Mouse (Mus musculus): ENCODE results near the gene Zfp592.

Gene Zfp592

DNA sequence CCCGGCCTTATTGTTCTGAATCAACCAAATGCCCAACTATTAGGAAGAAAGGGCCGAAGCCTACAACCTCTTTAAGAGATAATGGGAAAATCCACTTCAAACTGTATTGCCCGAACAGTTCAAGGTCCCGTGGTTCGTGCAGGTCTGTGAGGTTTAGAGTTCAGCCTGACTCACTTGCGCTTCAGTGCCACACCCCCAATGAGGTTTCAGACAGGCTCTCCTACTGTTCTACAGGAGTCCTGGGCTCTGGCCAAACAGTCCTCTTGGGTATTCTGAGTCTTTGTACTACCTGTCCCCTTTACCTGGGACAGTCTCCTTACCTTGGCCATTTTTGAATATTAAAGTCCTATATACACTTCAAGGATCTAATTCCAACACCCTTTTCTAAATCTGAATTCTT lies 3.2 kb upstream of the Zfp592 start:
- TF ChIP-seq GATA4 (IDR thresholded peaks at IDR 0.05; ENCODE audit: insufficient replicate concordance, low read length) = no peak

DNA sequence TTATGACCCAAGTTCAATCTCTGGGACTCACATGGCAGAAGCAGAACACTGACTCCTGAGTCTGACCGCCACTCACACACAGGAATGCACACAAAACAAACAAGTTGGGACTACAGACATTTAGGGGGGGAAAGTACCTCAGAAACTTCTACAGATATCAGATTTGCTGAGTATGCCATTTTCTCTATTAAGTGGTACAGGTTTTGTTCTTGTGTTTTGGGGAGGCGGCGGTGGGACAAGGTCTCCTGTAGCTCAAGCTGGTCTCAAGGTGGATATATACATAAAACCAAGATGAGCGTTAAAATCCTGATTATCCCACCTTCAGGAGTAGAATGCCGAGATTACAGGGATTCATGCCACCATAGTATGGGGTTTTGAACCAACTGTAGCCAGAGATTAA lies 1.9 kb upstream of the Zfp592 start:
- no peak for TF ChIP-seq GATA4 (IDR thresholded peaks at IDR 0.05; ENCODE audit: insufficient replicate concordance, low read length)

DNA sequence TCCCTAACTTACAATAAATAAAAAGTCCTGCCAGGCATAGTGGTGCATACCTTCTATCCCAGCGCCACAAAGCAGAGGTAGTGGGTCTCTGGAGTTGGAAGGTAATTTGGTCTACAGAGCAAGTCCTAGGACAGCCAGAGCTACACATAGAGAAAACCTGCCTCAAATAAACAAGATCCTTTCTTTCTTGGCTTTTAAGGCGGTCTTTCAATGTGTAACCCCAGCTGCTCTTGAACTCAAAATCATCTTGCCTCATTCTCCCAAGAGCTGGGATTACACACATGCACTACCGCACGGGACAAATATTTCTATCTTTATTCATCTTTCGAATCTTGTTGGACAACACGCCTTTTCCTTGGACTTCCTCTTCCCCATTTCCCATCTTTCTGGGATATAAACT lies 1.4 kb upstream of the Zfp592 start:
- TF ChIP-seq GATA4 (IDR thresholded peaks at IDR 0.05; ENCODE audit: insufficient replicate concordance, low read length) = no peak

DNA sequence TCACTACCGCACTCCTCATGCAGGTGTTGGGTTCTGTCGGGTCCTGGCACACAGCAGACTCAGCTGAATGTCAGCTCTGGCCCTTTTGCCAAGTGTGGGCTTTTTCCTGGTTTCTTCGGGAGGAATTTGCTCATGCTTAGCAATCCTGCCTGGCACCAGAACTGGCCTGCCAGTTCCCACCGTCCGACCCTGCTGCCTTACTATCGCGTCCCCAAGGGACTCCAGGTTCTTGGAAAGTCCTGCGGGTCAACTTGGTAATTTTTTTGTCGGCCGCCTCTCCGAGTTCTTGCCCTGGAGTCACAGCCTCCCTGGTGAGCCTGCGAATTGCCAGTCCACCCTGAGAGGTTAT lies 876 bp upstream of the Zfp592 start:
- TF ChIP-seq GATA4 (IDR thresholded peaks at IDR 0.05; ENCODE audit: insufficient replicate concordance, low read length) = no peak

- TF ChIP-seq GATA4 (IDR thresholded peaks at IDR 0.05; ENCODE audit: insufficient replicate concordance, low read length) = no peak
Measured at GRCm38 (mm10) chr7:80993834-80994662, 567 bp downstream of the Zfp592 start.

- TF ChIP-seq GATA4 (IDR thresholded peaks at IDR 0.05; ENCODE audit: insufficient replicate concordance, low read length) = no peak
Measured at GRCm38 (mm10) chr7:80994663-80995005, 1.2 kb downstream of the Zfp592 start.

DNA sequence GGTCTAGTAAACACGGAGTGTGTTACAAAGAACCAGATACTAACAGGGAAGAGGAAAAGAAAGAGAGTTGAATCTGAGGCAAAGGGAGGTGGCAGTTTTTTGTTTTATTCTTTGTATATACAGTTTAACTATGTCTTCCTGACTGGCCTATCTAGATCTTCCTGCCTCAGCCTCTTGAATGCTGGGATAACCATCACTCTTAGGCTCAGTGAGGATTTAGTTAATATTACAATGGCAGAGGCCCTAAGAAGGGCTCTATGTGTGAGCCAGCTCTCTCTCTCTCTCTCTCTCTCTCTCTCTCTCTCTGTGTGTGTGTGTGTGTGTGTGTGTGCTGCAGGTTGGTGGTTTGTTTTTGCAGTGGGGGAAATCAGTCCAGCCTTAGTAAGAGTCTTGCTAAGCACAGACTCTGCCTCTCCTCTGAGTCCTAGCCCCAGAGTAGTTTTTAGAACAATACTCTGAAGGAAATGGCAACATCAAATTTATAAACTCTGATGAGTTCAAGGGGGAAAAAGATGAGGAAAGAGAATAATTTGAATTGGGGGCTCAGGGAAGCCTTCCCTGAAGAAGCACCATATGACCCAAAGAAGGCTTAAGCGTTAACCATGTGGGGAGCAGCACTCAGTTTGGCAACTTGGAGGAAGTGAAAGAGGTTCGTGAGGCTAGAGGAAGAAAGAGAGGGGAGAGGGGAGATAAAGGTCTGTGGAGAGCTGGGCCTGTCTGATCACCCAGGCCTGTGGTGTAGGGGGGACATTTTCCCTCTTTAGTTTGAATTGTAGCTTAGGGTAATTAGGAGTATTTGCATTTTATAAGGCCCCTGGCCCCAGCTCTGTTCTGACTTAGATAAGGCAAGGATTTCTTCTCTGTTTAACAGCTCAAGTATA lies 2.0 kb downstream of the Zfp592 start:
- no peak for TF ChIP-seq GATA4 (IDR thresholded peaks at IDR 0.05; ENCODE audit: insufficient replicate concordance, low read length)

DNA sequence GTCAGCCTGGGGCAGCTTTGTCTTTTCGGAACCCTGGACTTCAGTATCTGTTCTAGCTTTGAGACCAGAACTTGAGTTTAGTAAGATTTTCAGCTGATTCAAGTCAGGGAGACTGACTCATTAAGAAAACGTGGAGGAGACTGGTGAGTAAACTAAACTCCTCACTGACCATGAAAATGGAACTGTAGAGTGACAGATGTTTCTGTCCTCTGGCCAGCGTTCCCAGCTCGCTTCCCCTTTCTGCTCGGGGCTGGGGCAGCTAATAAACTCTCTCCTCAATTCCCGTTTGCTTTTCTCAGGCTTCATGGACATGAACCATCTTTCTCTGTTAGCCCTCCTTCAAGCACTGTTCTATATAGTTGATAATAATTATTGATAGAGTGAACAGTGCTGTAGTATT lies 4.3 kb downstream of the Zfp592 start:
- TF ChIP-seq GATA4 (IDR thresholded peaks at IDR 0.05; ENCODE audit: insufficient replicate concordance, low read length) = no peak

- TF ChIP-seq GATA4 (IDR thresholded peaks at IDR 0.05; ENCODE audit: insufficient replicate concordance, low read length) = no peak
Measured at GRCm38 (mm10) chr7:80999536-80999935, 6.1 kb downstream of the Zfp592 start.

DNA sequence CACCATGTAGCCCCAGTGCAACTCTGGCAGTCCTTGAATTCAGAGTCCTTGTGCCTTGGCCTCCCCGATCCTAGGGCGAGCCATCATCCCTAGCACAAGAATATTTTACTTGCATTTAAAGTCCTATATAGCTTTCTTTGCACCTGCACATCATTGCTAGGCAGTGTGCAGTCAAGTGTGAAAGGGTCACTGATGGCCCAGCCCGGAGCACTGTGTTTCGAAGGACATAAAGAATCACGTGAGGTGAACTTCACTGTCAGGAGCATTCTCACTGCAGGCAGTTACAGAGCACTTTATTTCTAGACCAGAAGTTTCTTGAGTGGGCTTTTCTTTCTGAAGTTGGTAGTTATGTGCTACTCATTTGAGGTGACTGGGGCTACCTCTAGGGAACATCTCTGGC lies 8.4 kb downstream of the Zfp592 start:
- TF ChIP-seq GATA4 (IDR thresholded peaks at IDR 0.05; ENCODE audit: insufficient replicate concordance, low read length) = no peak

- TF ChIP-seq GATA4 (IDR thresholded peaks at IDR 0.05; ENCODE audit: insufficient replicate concordance, low read length) = no peak
Measured at GRCm38 (mm10) chr7:81004556-81005079, 11.1 kb downstream of the Zfp592 start.

GRCm38 (mm10) chr7:81005969-81006368 lies 12.5 kb downstream of the Zfp592 start:
- TF ChIP-seq GATA4 (IDR thresholded peaks at IDR 0.05; ENCODE audit: insufficient replicate concordance, low read length) = no peak

GRCm38 (mm10) chr7:81008285-81008684 lies 14.8 kb downstream of the Zfp592 start:
- no peak for TF ChIP-seq GATA4 (IDR thresholded peaks at IDR 0.05; ENCODE audit: insufficient replicate concordance, low read length)

DNA sequence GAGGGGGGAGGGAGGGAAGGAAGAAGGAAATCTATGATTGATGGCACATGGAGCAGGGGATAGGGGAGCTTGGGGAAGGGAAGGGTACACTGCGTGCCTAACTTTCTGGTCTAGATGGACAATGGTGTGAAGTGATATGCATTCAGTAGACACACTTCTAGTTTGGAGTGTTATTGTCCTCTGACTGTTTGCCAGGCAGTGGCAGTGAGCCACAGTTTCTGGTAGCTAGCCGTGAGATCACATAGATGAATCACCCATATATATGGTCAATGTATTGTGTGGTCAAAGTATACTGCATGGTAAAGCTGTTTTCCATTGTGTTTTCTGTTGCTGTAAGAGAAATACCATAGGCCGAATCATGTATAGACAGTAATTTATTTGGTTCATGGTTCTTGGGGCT lies 18.1 kb downstream of the Zfp592 start:
- no peak for TF ChIP-seq GATA4 (IDR thresholded peaks at IDR 0.05; ENCODE audit: insufficient replicate concordance, low read length)

DNA sequence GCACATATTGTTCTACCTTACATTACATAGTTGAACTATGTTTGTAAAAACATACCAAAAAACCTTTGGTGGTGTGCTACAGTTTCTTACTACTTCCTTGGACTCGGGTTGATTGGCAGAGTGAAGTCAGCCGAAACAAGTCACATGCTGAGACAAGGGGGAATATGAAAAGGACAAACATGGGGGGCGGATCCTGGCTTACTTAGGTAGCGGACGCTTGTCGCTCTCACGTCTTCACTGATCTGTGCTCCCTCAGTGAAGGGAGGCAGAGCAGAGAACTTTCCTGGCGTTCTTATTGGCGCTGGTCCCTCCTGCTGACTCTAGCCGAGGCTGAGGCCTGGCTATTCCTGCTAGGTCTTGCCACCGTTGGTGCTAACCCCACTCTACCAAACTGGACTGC lies 26.8 kb downstream of the Zfp592 start:
- TF ChIP-seq GATA4 (IDR thresholded peaks at IDR 0.05; ENCODE audit: insufficient replicate concordance, low read length) = no peak

DNA sequence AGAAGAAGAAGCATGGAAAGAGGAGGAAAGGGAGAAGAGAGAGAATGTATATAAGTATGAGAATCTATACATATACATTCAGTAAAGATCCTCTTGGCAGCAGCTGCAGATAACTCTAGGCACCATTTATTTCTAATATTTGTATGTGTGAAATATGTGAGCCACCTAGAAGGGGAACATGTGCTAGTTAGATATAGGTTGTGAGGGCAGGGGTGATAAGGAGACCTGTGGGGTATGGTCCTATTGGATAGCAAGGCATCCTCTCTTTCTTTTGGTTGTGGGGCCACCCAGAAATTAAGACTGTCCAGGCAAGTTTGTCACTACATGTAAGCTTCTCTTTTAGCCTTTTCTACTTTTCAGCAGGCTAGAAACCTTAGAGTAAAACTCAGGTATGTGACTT lies 29.2 kb downstream of the Zfp592 start:
- TF ChIP-seq GATA4 (IDR thresholded peaks at IDR 0.05; ENCODE audit: insufficient replicate concordance, low read length) = no peak
